Mouse (Mus musculus) spleen, adult 2 months (tissue): Measurements from ENCODE around the gene AC134908.4.

Source experiments
- CTCF ChIP-seq: fragments of 200-500 bp; IDR thresholded peaks from 2 replicates; pipeline ENCODE4 v1.5.1; 2011; ENCODE audit warnings: mild to moderate bottlenecking, inconsistent platforms; ENCODE audit not compliant: insufficient read depth, insufficient read length, insufficient replicate concordance; ENCODE audit errors: extremely low read depth
- POLR2A ChIP-seq: fragments of 200-500 bp; IDR thresholded peaks from 2 replicates; pipeline ENCODE4 v1.6.1; 2011; ENCODE audit warnings: low read depth, low read length, inconsistent platforms

DNA sequence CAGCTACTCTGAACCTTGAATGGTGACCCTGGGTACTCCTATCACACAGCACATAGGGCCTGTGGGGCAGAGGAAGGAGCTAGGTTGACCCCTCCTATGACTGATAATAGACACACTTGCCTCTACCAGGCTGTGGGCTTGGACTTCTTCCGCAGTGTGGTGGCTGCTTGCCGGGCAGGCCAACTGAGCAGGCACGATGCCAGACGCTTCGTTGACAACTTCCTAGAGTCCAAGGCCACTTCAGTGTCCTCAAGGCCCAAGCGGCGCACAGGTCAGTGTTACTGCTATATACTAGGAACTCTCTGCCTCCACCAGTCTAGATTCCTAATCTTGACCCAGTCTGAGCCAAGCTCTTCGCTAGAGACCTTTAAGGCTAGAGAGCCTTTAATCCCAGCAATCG, 51.6 kb downstream of the AC134908.4 start:
- TF ChIP-seq CTCF (no peak), POLR2A (no peak)
